Mouse (Mus musculus): Measurements from ENCODE around the gene Smyd3.

GRCm38 (mm10) chr1:179141071-179141650 is 376.7 kb downstream of the Smyd3 start:
- TF ChIP-seq CTCF (IDR thresholded peaks at IDR 0.05; ENCODE audit: borderline replicate concordance, extremely low read depth, insufficient read depth, insufficient read length) (no peak), POLR2A (IDR thresholded peaks at IDR 0.05; ENCODE audit: borderline replicate concordance, extremely low read depth, insufficient read depth, insufficient read length, poor library complexity, severe bottlenecking) (no peak)
